Mouse (Mus musculus) kidney, embryonic 14.5 days (tissue): ENCODE data around the gene Olfr313. TPM values are rescaled to one million over a fixed set of nuclear protein-coding genes. Genes with fewer than 3 reads are reported as not detected.
"Not testable (repeated sequence)": the region's sequence is repeated elsewhere in the genome, so short reads cannot be mapped to it uniquely, and the experiment has no call there.

Experiments used
- ATAC-seq: fragments of 200-750 bp; cut with Nextera tagmentation; 2 replicates; pipeline ENCODE4 v1.8.0; 2017; ENCODE audit warnings: moderate number of reproducible peaks, mild to moderate bottlenecking, moderate TSS enrichment, moderate library complexity; ENCODE audit not compliant: low FRiP score, low TSS enrichment
- H3K27ac ChIP-seq: fragments of 300-500 bp; sonication (generic); 2 replicates; pipeline ENCODE4 v1.5.1; 2014; ENCODE audit warnings: low read depth, mild to moderate bottlenecking, low read length, moderate library complexity, mixed read lengths
- H3K27me3 ChIP-seq: fragments of 300-500 bp; sonication (generic); 2 replicates; pipeline ENCODE4 v1.6.1; 2014; ENCODE audit warnings: mild to moderate bottlenecking, low read length; ENCODE audit not compliant: control insufficient read depth, insufficient read depth
- H3K36me3 ChIP-seq: fragments of 300-500 bp; sonication (generic); 2 replicates; pipeline ENCODE4 v1.6.1; 2014; ENCODE audit warnings: low read length, mixed read lengths; ENCODE audit not compliant: control insufficient read depth, insufficient read depth
- H3K4me1 ChIP-seq: fragments of 300-500 bp; sonication (generic); 2 replicates; pipeline ENCODE4 v1.6.1; 2014; ENCODE audit warnings: low read length, mixed read lengths; ENCODE audit not compliant: control insufficient read depth, insufficient read depth
- H3K4me2 ChIP-seq: fragments of 300-500 bp; sonication (generic); replicated peaks from 2 replicates; pipeline ENCODE4 v1.6.1; 2014; ENCODE audit warnings: low read depth, mild to moderate bottlenecking, low read length
- H3K4me3 ChIP-seq: fragments of 300-500 bp; sonication (generic); 2 replicates; pipeline ENCODE4 v1.5.1; 2014; ENCODE audit warnings: mild to moderate bottlenecking, low read length
- H3K9ac ChIP-seq: fragments of 300-500 bp; sonication (generic); 2 replicates; pipeline ENCODE4 v1.6.1; 2014; ENCODE audit warnings: low read depth, mild to moderate bottlenecking, low read length, moderate library complexity
- H3K9me3 ChIP-seq: fragments of 300-500 bp; sonication (generic); 2 replicates; pipeline ENCODE4 v1.6.1; 2016; ENCODE audit warnings: low read length; ENCODE audit not compliant: control insufficient read depth
- WGBS: fragments of 180-500 bp; shearing (Covaris S2); extraction: QIAGEN DNeasy Blood & Tissue Kit; methylation state at CpG from one replicate; pipeline ENCODE4 v1.1.7; 2014; 5-methylcytosine and 5-hydroxymethylcytosine counted together
- polyA plus RNA-seq: library from polyadenylated mRNA; unstranded; fragments of >200 nt; fragmentation: Nextera tagmentation; extraction: Ambion mirVana; gene quantifications from 2 replicates; pipeline ENCODE4 v1.2.1, GENCODE M21; 2014

The Olfr313 gene
- polyA plus RNA-seq, result not detected in 2 replicates

- ATAC-seq, H3K9ac ChIP-seq, H3K27ac ChIP-seq, H3K36me3 ChIP-seq, H3K4me1 ChIP-seq, H3K27me3 ChIP-seq, H3K9me3 ChIP-seq, H3K4me3 ChIP-seq, H3K4me2 ChIP-seq: not testable (repeated sequence)
- 72% methylated on average over 1 of the region's 1 CpGs for WGBS
These were observed at the start of gene Olfr313 for GRCm38 (mm10) chr11:58814700-58815099. Gene Olfr313, plus strand, starts transcription at chr11:58815000.

- no peaks in the 10 kb centered on the region for H3K36me3 ChIP-seq
- no peak within 1 kb of the TSS for H3K27ac ChIP-seq
- H3K4me2 ChIP-seq, result no peak within 1 kb of the TSS
- H3K9me3 ChIP-seq, result no peaks in the 10 kb centered on the region
- H3K27me3 ChIP-seq, result no peaks in the 10 kb centered on the region
- ATAC-seq, result no peak
- no peak within 1 kb of the TSS for H3K9ac ChIP-seq
- H3K4me1 ChIP-seq, result no peaks in the 10 kb centered on the region
- no peak within 1 kb of the TSS for H3K4me3 ChIP-seq
These were observed 41.9 kb upstream of the Olfr313 start, which contains the start of gene Olfr315 for GRCm38 (mm10) chr11:58772888-58773287. Gene Olfr315, plus strand, starts transcription at chr11:58773188.

GRCm38 (mm10) chr11:58782480-58783089, 32.2 kb upstream of the Olfr313 start, which contains the start of gene Olfr314:
Gene Olfr314, plus strand, starts transcription at chr11:58782952.
- 77% methylated on average over 6 of the region's 6 CpGs for WGBS
- H3K27me3 ChIP-seq, result no peaks in the 10 kb centered on the region
- no peak within 1 kb of the TSS for H3K27ac ChIP-seq

GRCm38 (mm10) chr11:58784182-58784581, 30.6 kb upstream of the Olfr313 start:
- no peak for ATAC-seq
- H3K4me3 ChIP-seq, result no peak overlapping the region
- H3K36me3 ChIP-seq, result no peaks in the 10 kb centered on the region
- H3K4me1 ChIP-seq, result no peaks in the 10 kb centered on the region
- no peak overlapping the region for H3K27ac ChIP-seq
- no peaks in the 10 kb centered on the region for H3K9me3 ChIP-seq
- H3K9ac ChIP-seq, result no peak overlapping the region
- H3K4me2 ChIP-seq, result no peak overlapping the region
- H3K27me3 ChIP-seq, result no peaks in the 10 kb centered on the region
- 84% methylated on average over 2 of the region's 2 CpGs for WGBS

More at GRCm38 (mm10) chr11:58782480-58783089, 32.2 kb upstream of the Olfr313 start, which contains the start of gene Olfr314:
- Histone ChIP-seq H3K4me2 (no peak within 1 kb of the TSS), H3K9me3 (no peaks in the 10 kb centered on the region), H3K36me3 (no peaks in the 10 kb centered on the region), H3K9ac (no peak within 1 kb of the TSS), H3K4me1 (no peaks in the 10 kb centered on the region), H3K4me3 (no peak within 1 kb of the TSS)
- no peak for ATAC-seq

- Histone ChIP-seq H3K27me3 (no peaks in the 10 kb centered on the region), H3K4me1 (no peaks in the 10 kb centered on the region), H3K4me2 (no peak overlapping the region), H3K27ac (no peak overlapping the region), H3K36me3 (no peaks in the 10 kb centered on the region), H3K4me3 (no peak overlapping the region), H3K9me3 (no peaks in the 10 kb centered on the region), H3K9ac (no peak overlapping the region)
- no peak for ATAC-seq
- WGBS, result 90% methylated on average over 10 of the region's 10 CpGs
These were observed 27.1 kb upstream of the Olfr313 start for GRCm38 (mm10) chr11:58787651-58788050.

GRCm38 (mm10) chr11:58788346-58788745, 26.5 kb upstream of the Olfr313 start:
- WGBS, result 81% methylated on average over 8 of the region's 8 CpGs

GRCm38 (mm10) chr11:58789532-58789931, 25.3 kb upstream of the Olfr313 start:
- Histone ChIP-seq H3K4me2 (no peak overlapping the region), H3K4me3 (no peak overlapping the region), H3K36me3 (no peaks in the 10 kb centered on the region), H3K4me1 (no peaks in the 10 kb centered on the region), H3K9me3 (no peaks in the 10 kb centered on the region), H3K9ac (no peak overlapping the region), H3K27ac (no peak overlapping the region), H3K27me3 (no peaks in the 10 kb centered on the region)
- ATAC-seq, result no peak
- WGBS, result 39% methylated on average over 3 of the region's 3 CpGs

More at GRCm38 (mm10) chr11:58788346-58788745, 26.5 kb upstream of the Olfr313 start:
- Histone ChIP-seq H3K4me3 (no peak overlapping the region), H3K27ac (no peak overlapping the region), H3K27me3 (no peaks in the 10 kb centered on the region), H3K9me3 (no peaks in the 10 kb centered on the region), H3K36me3 (no peaks in the 10 kb centered on the region), H3K4me2 (no peak overlapping the region), H3K4me1 (no peaks in the 10 kb centered on the region), H3K9ac (no peak overlapping the region)
- ATAC-seq, result no peak

- WGBS, result 51% methylated on average over 2 of the region's 2 CpGs
- H3K9ac ChIP-seq, result no peak overlapping the region
- no peak for ATAC-seq
These were observed 24.7 kb upstream of the Olfr313 start for GRCm38 (mm10) chr11:58790053-58790452.

GRCm38 (mm10) chr11:58790646-58791045, 24.2 kb upstream of the Olfr313 start:
- WGBS, result 76% methylated on average over 6 of the region's 6 CpGs
- no peaks in the 10 kb centered on the region for H3K36me3 ChIP-seq
- no peak overlapping the region for H3K4me2 ChIP-seq
- no peaks in the 10 kb centered on the region for H3K9me3 ChIP-seq
- ATAC-seq, result no peak
- no peak overlapping the region for H3K4me3 ChIP-seq
- H3K9ac ChIP-seq, result no peak overlapping the region
- H3K4me1 ChIP-seq, result no peaks in the 10 kb centered on the region
- no peak overlapping the region for H3K27ac ChIP-seq
- H3K27me3 ChIP-seq, result no peaks in the 10 kb centered on the region

More at GRCm38 (mm10) chr11:58790053-58790452, 24.7 kb upstream of the Olfr313 start:
- Histone ChIP-seq H3K4me2 (no peak overlapping the region), H3K36me3 (no peaks in the 10 kb centered on the region), H3K27ac (no peak overlapping the region), H3K9me3 (no peaks in the 10 kb centered on the region), H3K4me3 (no peak overlapping the region), H3K4me1 (no peaks in the 10 kb centered on the region), H3K27me3 (no peaks in the 10 kb centered on the region)
